Mouse (Mus musculus) small intestine, adult 2 months (tissue): ENCODE results near the gene Arpc5. TPM values are rescaled to one million over a fixed set of nuclear protein-coding genes. Genes with fewer than 3 reads are reported as not detected.

Experiments used
- H3K27ac ChIP-seq: fragments of 200-500 bp; 2 replicates; pipeline ENCODE4 v1.5.1; 2012; ENCODE audit warnings: low read depth, low read length, control low read depth, inconsistent platforms; ENCODE audit not compliant: insufficient read depth
- H3K27me3 ChIP-seq: fragments of 200-500 bp; 2 replicates; pipeline ENCODE4 v1.6.1; 2012; ENCODE audit warnings: mild to moderate bottlenecking, moderate library complexity, low read length, inconsistent platforms; ENCODE audit not compliant: control insufficient read depth, insufficient read depth
- H3K36me3 ChIP-seq: fragments of 200-500 bp; 2 replicates; pipeline ENCODE4 v1.6.1; 2012; ENCODE audit warnings: mild to moderate bottlenecking, low read length, control low read depth, inconsistent platforms; ENCODE audit not compliant: control insufficient read depth, insufficient read depth
- H3K4me1 ChIP-seq: fragments of 200-500 bp; 2 replicates; pipeline ENCODE4 v1.6.1; 2012; ENCODE audit warnings: low read length, inconsistent platforms, mixed read lengths; ENCODE audit not compliant: control insufficient read depth, insufficient read depth, insufficient read length
- H3K4me3 ChIP-seq: fragments of 200-500 bp; 2 replicates; pipeline ENCODE4 v1.5.1; 2012; ENCODE audit warnings: low read depth, mild to moderate bottlenecking, control low read depth, inconsistent platforms, low read length, moderate library complexity
- CTCF ChIP-seq: fragments of 200-500 bp; IDR thresholded peaks from 2 replicates; pipeline ENCODE4 v1.5.1; 2012; ENCODE audit warnings: low read depth, mild to moderate bottlenecking, control low read depth, inconsistent platforms, low read length, moderate library complexity, mixed read lengths; ENCODE audit not compliant: insufficient replicate concordance, insufficient read length; ENCODE audit errors: extremely low read depth
- POLR2A ChIP-seq: fragments of 200-500 bp; IDR thresholded peaks from 2 replicates; pipeline ENCODE4 v1.6.1; 2012; ENCODE audit warnings: low read depth, mild to moderate bottlenecking, control low read depth, inconsistent platforms, low read length, moderate library complexity
- WGBS: fragments of 180-500 bp; shearing (Covaris S2); methylation state at CpG from one replicate; pipeline ENCODE4 v1.1.7; 2018; 5-methylcytosine and 5-hydroxymethylcytosine counted together
- polyA plus RNA-seq: library from polyadenylated mRNA; depleted of rRNA; stranded (reverse); fragments of >200 nt; gene quantifications from 2 replicates; pipeline ENCODE4 v1.2.3, GENCODE M21; 2012

The Arpc5 gene
- polyA plus RNA-seq, 1 experiment = 102 TPM

DNA sequence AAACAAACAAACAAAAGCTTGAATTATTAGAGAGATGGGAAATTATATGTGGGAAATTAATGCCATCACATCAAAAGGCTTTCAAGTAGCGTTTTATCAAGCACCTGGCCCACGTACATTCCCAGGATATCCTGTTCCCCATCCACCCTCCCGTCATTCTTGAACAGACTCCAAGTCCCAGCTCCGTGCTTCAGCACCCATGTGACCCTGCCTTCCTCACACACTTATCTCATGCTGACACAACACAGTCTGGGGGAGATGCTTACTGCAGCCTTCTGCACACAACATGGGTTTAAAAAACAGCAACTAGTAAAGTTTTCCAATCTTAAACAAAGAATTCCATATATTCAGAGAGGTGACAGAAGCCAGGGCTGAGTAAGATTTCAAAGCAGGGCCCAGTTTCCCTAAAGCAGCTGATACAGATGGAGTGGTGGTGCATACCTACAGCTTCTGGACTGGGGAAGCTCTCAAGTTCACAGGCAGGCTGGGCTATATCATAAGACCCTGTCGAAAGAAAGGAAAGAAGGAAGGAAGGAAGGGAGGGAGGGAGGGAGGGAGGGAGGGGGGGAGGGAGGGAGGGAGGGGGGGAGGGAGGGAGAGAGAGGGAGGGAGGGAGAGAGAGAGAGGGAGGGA is 38.6 kb upstream of the Arpc5 start:
- H3K27me3 ChIP-seq = no peaks in the 10 kb centered on the region
- no peaks in the 10 kb centered on the region for H3K36me3 ChIP-seq
- TF ChIP-seq POLR2A (no peak), CTCF (no peak)
- no peaks in the 10 kb centered on the region; the same call in 1 of the 2 replicates for H3K4me1 ChIP-seq
- H3K4me3 ChIP-seq = no peak overlapping the region
- H3K27ac ChIP-seq = no peak overlapping the region
- 7% methylated on average over 4 of the region's 5 CpGs for WGBS

DNA sequence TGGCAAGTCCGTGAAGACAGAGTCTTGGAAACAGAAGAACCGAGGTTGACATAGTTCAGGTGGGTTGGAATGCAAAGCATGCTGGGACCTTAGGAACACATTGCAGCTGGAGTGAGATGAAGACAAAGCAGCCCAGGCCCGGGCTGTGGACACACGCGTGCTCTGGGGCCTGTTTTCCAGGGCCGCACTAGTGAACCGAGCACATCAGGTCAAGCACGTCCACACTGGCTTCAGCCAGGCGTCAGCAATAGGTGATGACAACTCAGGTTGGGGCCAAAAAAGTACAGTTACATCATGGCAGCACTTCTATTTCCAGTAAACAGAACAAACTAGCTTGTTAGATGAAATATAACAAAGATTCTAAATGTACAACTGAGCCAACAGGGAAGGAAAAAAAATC is 27.5 kb upstream of the Arpc5 start:
- Histone ChIP-seq H3K4me3 (no peak overlapping the region), H3K36me3 (no peaks in the 10 kb centered on the region), H3K4me1 (no peaks in the 10 kb centered on the region), H3K27ac (no peak overlapping the region), H3K27me3 (no peaks in the 10 kb centered on the region)
- TF ChIP-seq POLR2A (no peak), CTCF (no peak)
- 86% methylated on average over 9 of the region's 9 CpGs for WGBS

DNA sequence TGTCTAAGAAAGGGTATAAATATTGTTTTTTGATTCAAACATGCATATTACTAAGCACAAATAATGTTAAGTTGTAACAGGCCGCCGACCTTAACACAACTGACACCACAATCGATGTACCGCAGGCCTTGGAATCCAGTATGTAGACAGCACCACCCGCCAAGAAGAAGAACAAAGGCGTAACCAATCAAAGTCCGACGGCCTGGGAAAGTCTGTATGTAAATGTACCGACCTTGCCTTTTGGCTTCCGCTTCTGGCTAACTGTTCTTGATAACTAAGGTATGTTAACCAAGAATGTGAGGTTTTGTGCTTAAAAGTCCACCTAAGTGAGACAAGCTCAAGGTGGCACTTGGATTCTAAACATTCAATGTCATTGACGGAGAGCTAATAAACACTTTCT is 27.0 kb upstream of the Arpc5 start:
- Histone ChIP-seq H3K36me3 (no peaks in the 10 kb centered on the region), H3K27me3 (no peaks in the 10 kb centered on the region), H3K4me1 (no peaks in the 10 kb centered on the region), H3K27ac (no peak overlapping the region), H3K4me3 (no peak overlapping the region)
- TF ChIP-seq CTCF = no peak
- no peak for TF ChIP-seq POLR2A
- 91% methylated on average over 11 of the region's 11 CpGs for WGBS

- no peaks in the 10 kb centered on the region for H3K36me3 ChIP-seq
- 51% methylated on average over 15 of the region's 15 CpGs for WGBS
Observed at GRCm38 (mm10) chr1:152743095-152743826, 23.1 kb upstream of the Arpc5 start.

DNA sequence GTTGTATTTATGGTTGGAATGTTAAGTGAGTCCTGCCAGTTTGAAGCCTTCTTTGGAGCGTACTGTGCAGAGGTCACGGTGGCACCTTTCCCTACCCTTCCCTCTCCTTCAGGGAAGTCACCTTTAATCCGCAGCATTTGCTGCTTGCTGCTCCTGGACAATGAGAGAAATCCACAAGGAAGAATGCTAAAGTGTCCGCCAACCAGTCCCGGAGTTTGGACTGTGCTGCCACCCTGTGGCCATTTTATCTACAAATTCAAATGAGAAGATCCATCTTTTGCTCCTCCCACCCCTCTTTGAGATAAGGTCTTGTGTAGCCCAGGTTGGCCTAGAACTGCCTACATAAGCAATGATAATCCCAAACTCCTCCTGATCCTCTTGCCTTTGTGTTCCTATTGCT is 19.9 kb upstream of the Arpc5 start:
- H3K27me3 ChIP-seq = no peaks in the 10 kb centered on the region
- H3K36me3 ChIP-seq = no peaks in the 10 kb centered on the region
- H3K4me1 ChIP-seq = no peaks in the 10 kb centered on the region
- no peak overlapping the region for H3K27ac ChIP-seq
- H3K4me3 ChIP-seq = no peak overlapping the region
- 5% methylated on average over 5 of the region's 5 CpGs for WGBS
- TF ChIP-seq POLR2A (no peak), CTCF (peak; percentile 74; the same call in 1 of the 2 replicates)

More at GRCm38 (mm10) chr1:152743095-152743826, 23.1 kb upstream of the Arpc5 start:
- Histone ChIP-seq H3K27ac (no peak overlapping the region), H3K27me3 (no peaks in the 10 kb centered on the region), H3K4me1 (no peaks in the 10 kb centered on the region), H3K4me3 (no peak overlapping the region)
- no peak for TF ChIP-seq POLR2A
- TF ChIP-seq CTCF = no peak

- Histone ChIP-seq H3K27ac (no peak overlapping the region), H3K36me3 (no peaks in the 10 kb centered on the region), H3K4me3 (no peak overlapping the region), H3K27me3 (no peaks in the 10 kb centered on the region), H3K4me1 (no peaks in the 10 kb centered on the region)
- WGBS = 75% methylated on average over 9 of the region's 9 CpGs
- TF ChIP-seq CTCF = no peak
- TF ChIP-seq POLR2A = no peak
Observed at GRCm38 (mm10) chr1:152749276-152749675, 17.1 kb upstream of the Arpc5 start.

DNA sequence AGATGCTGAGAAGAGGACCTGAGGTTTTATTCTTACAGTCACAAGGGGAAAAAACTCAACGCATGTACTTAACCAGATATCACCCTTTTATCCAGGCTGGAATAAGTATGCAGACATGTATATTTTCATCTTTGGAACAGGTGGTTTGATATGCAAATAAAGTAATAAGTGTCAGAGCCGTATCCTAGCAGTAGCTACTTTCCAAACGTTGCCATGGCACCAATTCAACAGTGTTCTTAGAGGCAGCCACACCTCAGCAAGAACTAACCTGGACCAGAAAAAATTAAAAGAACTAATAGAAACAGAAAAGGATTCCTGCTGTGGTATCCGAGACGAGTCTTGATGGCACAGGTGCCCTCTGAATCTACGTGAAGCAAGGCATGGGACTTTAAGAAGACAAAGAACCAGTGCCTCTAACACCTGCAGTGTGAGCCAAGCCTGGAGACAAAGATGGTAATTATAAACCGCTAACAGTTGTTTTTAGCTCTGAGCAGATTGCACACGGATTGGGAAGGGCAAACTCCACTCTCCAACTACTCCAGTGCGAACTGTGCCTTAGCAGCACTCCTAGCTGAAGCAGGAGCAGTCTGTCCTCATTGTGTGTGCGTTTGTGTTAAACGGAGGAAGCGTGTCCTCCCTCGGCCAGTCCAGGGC is 15.9 kb upstream of the Arpc5 start, which contains the start of gene Apobec4:
Gene Apobec4, plus strand, starts transcription at position 240 of the 654 bp plus-strand sequence.
- TF ChIP-seq POLR2A (no peak), CTCF (no peak)
- H3K27ac ChIP-seq = no peak within 1 kb of the TSS
- no peaks in the 10 kb centered on the region for H3K4me1 ChIP-seq
- H3K36me3 ChIP-seq = no peaks in the 10 kb centered on the region
- H3K4me3 ChIP-seq = no peak within 1 kb of the TSS
- no peaks in the 10 kb centered on the region for H3K27me3 ChIP-seq
- 27% methylated on average over 13 of the region's 13 CpGs for WGBS

GRCm38 (mm10) chr1:152761791-152762190 is 4.6 kb upstream of the Arpc5 start:
- Histone ChIP-seq H3K4me3 (no peak overlapping the region), H3K4me1 (peaks cover 4% of the 10 kb centered on the region; the same call in 1 of the 2 replicates), H3K36me3 (no peaks in the 10 kb centered on the region), H3K27me3 (no peaks in the 10 kb centered on the region; the same call in 1 of the 2 replicates), H3K27ac (no peak overlapping the region)
- TF ChIP-seq CTCF (no peak), POLR2A (no peak)
- WGBS = 69% methylated on average over 2 of the region's 2 CpGs
